Mouse (Mus musculus): ENCODE data around the gene Iqschfp.

- TF ChIP-seq CTCF (IDR thresholded peaks at IDR 0.05; ENCODE audit: borderline replicate concordance, insufficient read depth, low read depth, low read length): no peak
- TF ChIP-seq POLR2A (IDR thresholded peaks at IDR 0.05; ENCODE audit: borderline replicate concordance, insufficient read depth, low read length): no peak
Measured at GRCm38 (mm10) chr3:68434897-68435296, 542.9 kb downstream of the Iqschfp start.
